Mouse (Mus musculus) embryonic fibroblast, embryonic 13.5 days (primary cell): ENCODE results near the gene Polr3g.

Experiments
- CTCF ChIP-seq: IDR thresholded peaks from 2 replicates; pipeline ENCODE4 v1.5.1; 2011; ENCODE audit warnings: mild to moderate bottlenecking, control low read depth, low read length, moderate library complexity, borderline replicate concordance; ENCODE audit not compliant: insufficient read depth
- POLR2A ChIP-seq: IDR thresholded peaks from 2 replicates; pipeline ENCODE4 v1.6.1; 2011; ENCODE audit warnings: low read depth, mild to moderate bottlenecking, control low read depth, low read length, moderate library complexity

DNA sequence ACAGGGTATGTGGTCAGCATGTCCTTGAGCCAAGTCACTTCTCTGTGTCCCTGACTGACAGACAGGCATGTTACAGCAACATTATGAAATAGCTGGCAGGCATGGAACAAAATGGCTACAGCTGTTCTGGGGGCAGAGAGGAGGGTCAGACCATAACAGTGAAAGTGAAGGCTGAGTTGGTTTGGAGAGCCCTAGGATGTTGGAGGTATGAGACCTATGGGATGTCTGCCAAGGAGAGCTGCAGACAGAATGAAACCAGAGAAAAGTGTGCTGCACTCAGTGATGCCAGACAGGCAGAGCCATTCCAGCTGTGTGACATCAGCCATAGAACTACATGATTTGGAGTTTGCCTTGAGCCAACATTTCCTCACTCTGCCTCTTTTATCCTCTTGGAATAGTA, 44.1 kb upstream of the Polr3g start:
- TF ChIP-seq POLR2A (no peak), CTCF (no peak)
